Mouse (Mus musculus): ENCODE results near the gene Gm21962. TPM values are rescaled to one million over a fixed set of nuclear protein-coding genes. Genes with fewer than 3 reads are reported as not detected.
"Not testable (repeated sequence)": the region's sequence is repeated elsewhere in the genome, so short reads cannot be mapped to it uniquely, and the experiment has no call there.

Gm21962 gene
- total RNA-seq (2015; ENCODE audit: low replicate concordance) (not detected in 2 replicates), total RNA-seq (2017; ENCODE audit: low replicate concordance) (0.77 TPM in 1 of 2 replicates, not detected in the other)

- not testable (repeated sequence) for ATAC-seq (replicated peaks; ENCODE audit: low FRiP score, poor library complexity, severe bottlenecking)
These were observed at the start of gene Gm21962 for GRCm38 (mm10) chr3:137671224-137671623. Gm21962 (plus strand) TSS chr3:137671524.

DNA sequence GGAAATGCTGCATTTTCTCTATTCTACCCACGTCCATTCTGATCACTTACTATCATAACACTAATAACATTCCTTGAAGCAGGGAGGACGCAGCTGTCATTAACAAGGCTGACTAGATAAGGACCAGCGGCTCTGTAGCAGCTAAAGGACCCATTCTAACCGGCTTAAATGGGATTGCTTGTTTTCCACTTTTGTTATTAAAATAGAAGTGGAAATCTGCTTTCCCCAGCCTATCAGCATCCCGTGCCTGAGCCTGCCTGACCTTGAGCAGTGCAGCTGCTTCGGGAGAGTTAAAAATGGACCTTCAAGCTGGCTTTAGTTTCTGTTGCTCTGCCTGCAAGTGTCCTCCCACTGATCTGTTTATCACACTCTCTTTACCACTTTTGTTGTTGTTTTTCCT, 49.2 kb upstream of the Gm21962 start:
- no peak for ATAC-seq (replicated peaks; ENCODE audit: low FRiP score, poor library complexity, severe bottlenecking)

DNA sequence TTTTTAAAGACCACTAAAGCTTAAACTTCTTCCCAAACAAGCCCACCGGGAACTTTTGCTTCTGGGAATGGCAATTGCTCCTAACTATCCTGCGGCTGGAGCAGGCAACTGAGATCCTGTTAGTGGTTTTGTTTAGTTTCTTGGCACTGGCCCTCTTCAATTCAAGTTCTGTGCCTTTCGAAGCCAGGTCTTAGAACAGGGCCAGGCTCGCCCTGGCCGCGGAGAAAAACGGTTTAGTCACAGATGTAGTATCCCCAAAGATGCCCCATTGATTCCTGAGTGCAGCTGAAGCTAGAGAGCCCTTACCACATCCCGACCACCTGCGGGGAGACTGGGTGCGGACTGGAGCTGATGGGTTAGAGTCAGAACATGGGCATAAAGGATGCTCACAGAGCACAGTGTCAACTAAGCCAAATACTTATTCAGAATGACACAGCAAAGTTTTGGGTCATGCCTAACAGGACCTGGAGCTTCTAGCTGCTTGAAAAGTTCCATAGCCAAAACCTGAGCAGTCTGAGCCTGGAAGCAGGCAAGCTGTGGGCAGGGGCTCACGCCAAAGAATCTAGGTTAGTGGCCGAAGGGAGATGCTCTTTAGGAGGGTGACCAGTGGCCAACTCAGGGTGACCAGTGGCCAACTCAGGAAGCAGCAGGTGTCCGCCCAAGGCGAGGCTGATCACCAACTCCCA, 48.3 kb upstream of the Gm21962 start:
- ATAC-seq (replicated peaks; ENCODE audit: low FRiP score, poor library complexity, severe bottlenecking) = no peak

DNA sequence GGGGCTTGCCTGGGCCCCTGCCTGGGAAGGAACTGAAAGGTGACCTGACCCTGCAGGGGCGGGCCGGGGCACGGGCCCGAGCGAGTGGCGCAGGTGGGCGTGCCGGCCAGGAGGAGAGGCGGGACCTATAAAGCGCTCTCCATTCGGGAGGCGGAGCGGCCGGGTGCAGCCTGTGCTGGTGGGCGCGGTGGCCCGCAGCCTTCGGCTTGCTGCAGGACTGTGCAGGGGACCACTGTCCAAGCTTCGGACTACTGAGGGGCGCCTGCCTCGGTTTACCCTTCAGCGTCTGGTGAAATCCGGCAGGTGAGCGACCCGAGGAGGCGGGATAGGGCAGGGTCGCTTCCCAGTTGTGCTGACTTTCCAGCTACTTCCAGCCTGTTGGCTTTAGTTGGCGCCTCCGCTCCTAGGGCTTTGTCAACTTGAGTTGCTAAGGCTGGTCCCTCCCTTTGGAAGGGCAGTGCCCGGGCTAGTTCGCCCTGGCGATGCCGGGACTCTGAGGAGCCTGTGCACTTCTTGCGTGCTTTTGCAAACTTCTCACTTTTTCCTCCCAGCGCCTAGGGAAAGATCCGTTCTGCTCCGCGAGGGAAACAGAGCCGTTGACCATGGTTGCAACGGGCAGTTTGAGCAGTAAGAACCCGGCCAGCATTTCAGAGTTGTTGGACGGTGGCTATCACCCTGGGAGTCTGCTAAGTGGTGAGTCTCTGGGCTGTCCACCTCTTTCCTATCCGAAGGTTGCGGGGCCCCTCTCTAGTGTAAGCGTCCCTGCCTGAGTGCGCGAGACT, 47.6 kb upstream of the Gm21962 start:
- 0 out of 2 replicates have a peak, but pooled peaks have one; percentile 19 for ATAC-seq (replicated peaks; ENCODE audit: low FRiP score, poor library complexity, severe bottlenecking)

- no peak for ATAC-seq (replicated peaks; ENCODE audit: low FRiP score, poor library complexity, severe bottlenecking)
These were observed 46.3 kb upstream of the Gm21962 start for GRCm38 (mm10) chr3:137625054-137625453.

DNA sequence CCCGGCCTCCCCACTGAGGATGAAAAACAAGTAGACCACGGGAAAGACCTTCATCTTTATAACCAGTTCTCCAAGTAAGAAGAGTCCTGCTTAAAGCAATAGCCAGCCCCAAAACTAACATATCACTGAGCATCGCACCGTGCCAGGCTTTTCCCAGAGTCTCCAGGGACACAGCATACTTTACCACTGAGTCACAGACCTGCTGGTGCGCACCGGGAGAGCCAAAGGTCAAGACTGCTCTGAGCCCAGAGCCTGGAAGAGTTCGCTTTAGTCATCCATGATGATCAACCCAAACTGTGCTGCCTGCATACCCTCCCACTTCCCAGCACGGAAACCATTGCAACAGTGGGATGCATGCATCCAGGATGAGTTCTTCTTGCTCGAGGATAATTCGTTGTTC, 37.6 kb upstream of the Gm21962 start:
- ATAC-seq (replicated peaks; ENCODE audit: low FRiP score, poor library complexity, severe bottlenecking) = no peak

DNA sequence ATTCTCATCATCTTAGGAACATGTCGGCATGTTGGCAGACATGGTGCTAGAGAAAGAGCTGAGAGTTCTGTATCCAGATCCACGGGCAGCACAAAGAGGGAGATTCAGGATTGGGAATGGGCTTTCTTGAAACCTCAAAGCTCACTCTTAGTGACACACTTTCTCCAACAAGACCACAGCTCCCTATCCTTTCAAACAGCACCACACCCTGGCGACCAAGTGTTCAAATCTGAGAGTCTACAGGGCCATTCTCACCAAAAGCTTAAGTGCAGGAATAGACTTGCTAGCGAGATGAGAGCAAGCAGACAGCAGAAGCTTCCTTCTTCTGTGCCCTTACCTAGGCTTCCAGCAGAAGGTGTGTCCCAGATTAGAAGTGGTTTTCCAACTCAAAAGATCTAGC, 34.8 kb upstream of the Gm21962 start:
- no peak for ATAC-seq (replicated peaks; ENCODE audit: low FRiP score, poor library complexity, severe bottlenecking)

DNA sequence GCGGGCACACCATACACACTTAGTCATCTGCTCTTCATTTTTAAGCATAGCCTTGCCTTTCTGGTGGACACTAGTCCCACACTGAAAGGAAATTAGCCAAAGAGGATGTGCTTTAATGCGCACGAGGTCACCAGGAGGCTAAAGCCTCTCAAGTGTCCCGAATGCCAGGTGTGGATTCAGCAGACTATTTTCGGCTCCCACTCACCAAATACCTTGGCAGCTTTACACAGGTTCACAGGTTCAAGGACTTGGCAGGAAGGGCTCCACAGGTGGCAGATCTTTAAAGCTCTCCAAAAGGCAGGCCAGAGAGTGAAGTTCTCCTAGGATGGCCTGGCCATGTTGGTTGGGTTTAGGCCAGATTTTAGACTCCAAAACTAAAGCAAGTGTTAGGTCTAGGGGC, 30.1 kb upstream of the Gm21962 start:
- no peak for ATAC-seq (replicated peaks; ENCODE audit: low FRiP score, poor library complexity, severe bottlenecking)

GRCm38 (mm10) chr3:137642137-137642536, 29.2 kb upstream of the Gm21962 start:
- ATAC-seq (replicated peaks; ENCODE audit: low FRiP score, poor library complexity, severe bottlenecking) = no peak

DNA sequence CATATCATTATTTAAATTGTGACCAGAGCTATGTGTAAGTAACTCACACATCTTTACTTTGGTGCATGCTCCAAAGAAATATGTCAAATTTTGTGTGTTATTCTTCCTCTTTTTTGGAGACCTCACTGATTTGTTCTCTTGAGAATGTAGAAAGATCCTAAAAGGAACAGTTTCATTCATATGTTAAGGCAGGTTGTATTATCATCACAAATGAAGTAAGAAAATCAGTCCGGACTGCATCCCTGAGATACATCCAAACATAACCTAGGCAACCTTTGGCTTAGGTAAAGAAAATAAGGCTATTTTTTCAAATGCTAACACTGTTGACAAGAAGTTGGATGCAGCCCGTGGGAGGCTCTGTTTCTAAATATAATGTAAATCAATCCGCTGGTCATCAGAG, 28.8 kb upstream of the Gm21962 start:
- no peak for ATAC-seq (replicated peaks; ENCODE audit: low FRiP score, poor library complexity, severe bottlenecking)

- ATAC-seq (replicated peaks; ENCODE audit: low FRiP score, poor library complexity, severe bottlenecking) = no peak
These were observed 27.2 kb upstream of the Gm21962 start for GRCm38 (mm10) chr3:137644081-137644480.

- no peak for ATAC-seq (replicated peaks; ENCODE audit: low FRiP score, poor library complexity, severe bottlenecking)
These were observed 26.4 kb upstream of the Gm21962 start for GRCm38 (mm10) chr3:137644947-137645346.

DNA sequence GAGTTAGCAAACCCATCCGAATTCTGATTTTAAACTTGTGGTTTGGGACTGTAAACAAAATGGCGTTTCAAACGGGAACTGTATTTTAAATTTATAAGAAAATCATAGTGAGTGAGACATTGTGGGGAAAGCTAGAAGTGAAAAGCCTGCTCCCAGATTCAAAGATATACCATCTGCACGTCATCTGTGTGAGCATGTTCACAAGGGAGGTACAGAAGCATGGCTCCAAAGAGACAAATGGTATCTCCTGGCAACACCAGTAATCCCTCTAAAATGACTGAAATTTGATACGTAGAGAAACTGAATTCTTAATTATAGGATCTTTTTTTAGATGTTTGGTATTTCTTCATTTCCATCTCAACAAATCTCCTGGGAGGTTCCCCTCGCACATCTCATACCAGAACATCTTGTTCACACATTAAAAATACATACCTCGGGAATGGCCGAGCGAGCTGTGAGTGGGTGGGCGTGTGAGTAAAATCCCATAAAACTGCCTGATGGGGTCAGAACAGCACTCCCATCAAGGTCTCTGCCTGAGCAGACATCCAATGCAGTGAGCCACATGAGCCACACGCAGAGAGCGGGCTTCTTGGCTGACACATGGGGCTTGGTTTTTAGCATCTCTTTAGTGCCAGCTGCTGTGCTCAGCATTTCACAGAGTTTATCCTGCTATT, 23.8 kb upstream of the Gm21962 start:
- no peak for ATAC-seq (replicated peaks; ENCODE audit: low FRiP score, poor library complexity, severe bottlenecking)

- ATAC-seq (replicated peaks; ENCODE audit: low FRiP score, poor library complexity, severe bottlenecking) = no peak
These were observed 22.2 kb upstream of the Gm21962 start for GRCm38 (mm10) chr3:137649112-137649511.

DNA sequence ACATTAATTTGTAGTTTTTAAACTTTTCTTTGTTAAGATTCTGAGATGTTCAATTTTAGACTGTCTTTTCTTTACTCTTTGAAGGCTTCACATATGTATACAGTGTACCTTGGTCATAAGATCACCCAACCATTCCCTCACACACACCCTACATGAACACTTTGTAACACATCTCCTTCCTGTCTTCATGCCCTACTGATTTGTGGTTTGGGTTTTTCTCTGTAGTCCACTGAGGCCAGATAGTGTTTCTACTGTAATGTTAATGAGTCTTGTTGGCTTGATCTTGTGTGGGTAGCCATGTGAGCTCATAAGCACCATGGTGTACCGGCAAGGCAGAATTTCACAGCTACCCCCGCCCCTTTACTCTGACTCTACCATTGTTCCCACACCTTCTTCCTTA, 18.5 kb upstream of the Gm21962 start:
- ATAC-seq (replicated peaks; ENCODE audit: low FRiP score, poor library complexity, severe bottlenecking) = no peak

GRCm38 (mm10) chr3:137680923-137681322, 9.6 kb downstream of the Gm21962 start:
- no peak for ATAC-seq (replicated peaks; ENCODE audit: low FRiP score, poor library complexity, severe bottlenecking)

- ATAC-seq (replicated peaks; ENCODE audit: low FRiP score, poor library complexity, severe bottlenecking) = no peak
These were observed 11.8 kb downstream of the Gm21962 start for GRCm38 (mm10) chr3:137682911-137683806.

GRCm38 (mm10) chr3:137683807-137684403, 12.6 kb downstream of the Gm21962 start:
- no peak for ATAC-seq (replicated peaks; ENCODE audit: low FRiP score, poor library complexity, severe bottlenecking)

DNA sequence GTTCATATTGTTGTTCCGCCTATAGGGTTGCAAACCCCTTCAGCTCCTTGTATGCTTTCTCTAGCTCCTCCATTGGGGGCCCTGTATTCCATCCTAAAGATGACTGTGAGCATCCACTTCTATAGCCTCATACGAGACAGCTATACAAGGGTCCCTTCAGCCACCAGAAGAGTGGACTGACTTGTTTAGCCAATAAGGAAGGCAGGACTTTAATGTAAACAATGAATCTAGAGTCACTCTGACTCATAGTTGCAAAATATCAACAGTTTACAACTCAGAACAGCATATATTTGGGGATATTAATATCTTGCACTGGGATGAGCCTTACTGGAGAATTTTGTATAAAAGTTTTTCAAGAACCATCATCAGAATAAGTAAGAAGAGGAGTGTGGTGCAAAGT, 15.6 kb downstream of the Gm21962 start:
- no peak for ATAC-seq (replicated peaks; ENCODE audit: low FRiP score, poor library complexity, severe bottlenecking)
